Mouse (Mus musculus): ENCODE data around the gene Hhex. TPM values are rescaled to one million over a fixed set of nuclear protein-coding genes. Genes with fewer than 3 reads are reported as not detected.

Gene Hhex
- polyA plus RNA-seq, 1 experiment: 19.3 TPM

DNA sequence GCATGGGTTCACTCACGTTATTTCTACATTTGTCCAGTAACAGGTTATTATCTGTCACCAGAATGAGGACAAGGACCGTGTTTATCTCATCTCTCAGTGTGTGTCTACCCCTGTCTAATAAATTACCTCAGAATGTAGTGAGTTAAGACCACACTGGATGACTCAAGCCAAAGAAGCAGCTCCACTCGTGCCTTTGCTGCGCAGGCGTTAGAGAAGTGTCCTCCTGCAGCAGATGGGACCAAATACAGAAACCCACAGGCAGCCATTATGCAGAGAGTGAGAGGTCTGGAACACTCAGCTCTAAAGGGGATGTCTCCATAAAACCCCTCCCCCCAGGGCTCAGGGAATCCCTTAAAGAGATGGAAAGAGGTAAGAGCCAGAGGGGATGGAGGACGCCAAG is 50.2 kb downstream of the Hhex start:
- peaks cover 2% of the 10 kb centered on the region for H3K4me1 ChIP-seq (ENCODE audit: control insufficient read depth, insufficient read depth, low read length)
- 84% methylated on average over 6 of the region's 6 CpGs for WGBS
- no peak overlapping the region for H3K27ac ChIP-seq (ENCODE audit: control insufficient read depth, insufficient read depth, low read depth, low read length, poor library complexity)
- H3K4me3 ChIP-seq (replicated peaks; ENCODE audit: control insufficient read depth, low read depth, low read length): no peak overlapping the region
- TF ChIP-seq CTCF (IDR thresholded peaks at IDR 0.05; ENCODE audit: control insufficient read depth, insufficient read depth, low read length): no peak
- no peak for TF ChIP-seq POLR2A (IDR thresholded peaks at IDR 0.05; ENCODE audit: borderline replicate concordance, control insufficient read depth, low read depth, low read length)

DNA sequence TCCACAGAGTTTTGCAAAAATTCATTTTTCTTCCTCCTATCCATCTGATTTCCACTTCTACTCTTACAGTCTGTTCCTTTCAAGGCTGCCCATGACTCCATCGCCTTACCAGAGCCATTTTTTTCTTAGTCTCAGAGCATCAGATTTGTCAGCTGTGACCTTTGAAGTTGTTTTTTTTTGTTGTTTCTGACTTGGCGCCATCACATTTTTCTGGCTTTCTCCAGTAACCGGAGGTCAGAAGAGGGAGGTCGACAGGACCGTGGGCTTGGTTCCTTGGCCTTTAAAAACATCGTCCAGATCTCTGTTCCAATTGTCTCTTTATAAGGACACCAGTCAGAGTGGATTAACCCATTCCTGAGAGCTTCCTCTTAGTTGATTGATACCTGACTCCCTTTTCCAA is 52.2 kb downstream of the Hhex start:
- 91% methylated on average over 6 of the region's 6 CpGs for WGBS
- TF ChIP-seq POLR2A (IDR thresholded peaks at IDR 0.05; ENCODE audit: borderline replicate concordance, control insufficient read depth, low read depth, low read length) (no peak), CTCF (IDR thresholded peaks at IDR 0.05; ENCODE audit: control insufficient read depth, insufficient read depth, low read length) (no peak)
- Histone ChIP-seq H3K4me1 (ENCODE audit: control insufficient read depth, insufficient read depth, low read length) (peaks cover 2% of the 10 kb centered on the region), H3K4me3 (replicated peaks; ENCODE audit: control insufficient read depth, low read depth, low read length) (no peak overlapping the region), H3K27ac (ENCODE audit: control insufficient read depth, insufficient read depth, low read depth, low read length, poor library complexity) (no peak overlapping the region)

DNA sequence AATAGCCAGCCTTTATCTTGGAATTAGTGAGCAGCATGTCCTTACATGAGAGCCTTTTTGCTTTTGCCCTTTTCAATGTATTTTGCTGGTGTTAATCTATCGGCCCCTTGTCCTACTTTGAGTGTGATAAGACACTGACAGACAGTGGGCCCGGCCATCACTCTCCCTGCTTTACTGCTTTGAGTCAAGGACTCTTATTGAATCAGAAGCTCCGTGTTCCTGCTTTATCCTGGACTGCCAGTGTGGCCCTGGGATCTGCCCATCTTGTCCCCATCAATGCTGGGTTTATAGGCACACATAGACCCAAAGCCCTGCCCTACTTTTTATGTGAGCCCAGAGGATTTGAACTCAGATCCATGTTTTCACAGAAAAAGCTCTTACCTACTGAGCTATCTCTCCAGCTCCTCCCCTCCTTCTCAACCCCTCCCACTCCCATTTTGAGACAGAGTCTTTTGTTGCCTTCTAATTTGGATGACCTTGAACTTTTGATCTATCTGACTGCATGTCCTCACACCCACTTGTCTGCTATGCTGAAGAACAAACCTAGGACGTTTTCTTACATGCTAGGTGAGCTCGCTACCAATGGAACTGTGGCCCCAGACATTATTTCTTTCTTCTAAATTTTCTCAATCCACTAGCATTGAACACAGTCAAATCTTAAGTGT is 53.3 kb downstream of the Hhex start:
- WGBS: 67% methylated on average over 5 of the region's 5 CpGs
- no peak for TF ChIP-seq CTCF (IDR thresholded peaks at IDR 0.05; ENCODE audit: control insufficient read depth, insufficient read depth, low read length)
- no peak for TF ChIP-seq POLR2A (IDR thresholded peaks at IDR 0.05; ENCODE audit: borderline replicate concordance, control insufficient read depth, low read depth, low read length)
- H3K4me1 ChIP-seq (ENCODE audit: control insufficient read depth, insufficient read depth, low read length): no peaks in the 10 kb centered on the region; the same call in 1 of the 2 replicates
- no peak overlapping the region for H3K4me3 ChIP-seq (replicated peaks; ENCODE audit: control insufficient read depth, low read depth, low read length)
- H3K27ac ChIP-seq (ENCODE audit: control insufficient read depth, insufficient read depth, low read depth, low read length, poor library complexity): no peak overlapping the region

DNA sequence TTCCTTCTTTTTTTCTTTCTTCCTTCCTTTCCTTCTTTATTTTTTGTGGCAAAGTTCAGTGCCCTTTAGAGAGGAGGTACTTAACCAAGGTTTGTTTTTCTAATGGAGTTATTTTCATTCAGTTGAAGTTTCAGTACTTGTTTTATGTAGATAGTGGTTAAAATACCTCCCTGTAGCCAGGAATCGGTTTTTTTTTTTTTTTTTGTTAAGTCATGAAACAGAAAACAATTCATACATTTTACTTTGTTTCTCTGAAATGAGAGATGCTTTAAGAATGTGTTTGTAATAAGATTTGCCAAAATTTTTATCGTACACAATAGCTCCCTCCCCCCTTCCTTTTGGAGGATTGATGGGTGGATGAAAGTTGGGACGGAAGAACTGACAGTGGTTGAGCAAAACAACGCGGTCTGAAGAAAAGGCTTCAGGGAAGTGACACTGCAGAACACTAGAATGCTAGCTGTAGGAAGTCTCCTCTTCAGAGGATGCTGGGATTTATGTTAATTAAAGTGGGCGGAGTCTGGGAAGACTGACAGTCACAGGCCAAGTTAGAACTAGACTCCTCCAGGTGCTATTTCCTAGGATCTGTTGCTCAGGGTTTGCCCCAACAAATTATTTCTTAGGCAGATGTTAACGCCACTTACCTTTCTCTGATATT is 54.1 kb downstream of the Hhex start:
- Histone ChIP-seq H3K27ac (ENCODE audit: control insufficient read depth, insufficient read depth, low read depth, low read length, poor library complexity) (no peak overlapping the region), H3K4me1 (ENCODE audit: control insufficient read depth, insufficient read depth, low read length) (no peaks in the 10 kb centered on the region; the same call in 1 of the 2 replicates), H3K4me3 (replicated peaks; ENCODE audit: control insufficient read depth, low read depth, low read length) (no peak overlapping the region)
- WGBS: 25% methylated on average over 7 of the region's 7 CpGs
- no peak for TF ChIP-seq CTCF (IDR thresholded peaks at IDR 0.05; ENCODE audit: control insufficient read depth, insufficient read depth, low read length)
- no peak for TF ChIP-seq POLR2A (IDR thresholded peaks at IDR 0.05; ENCODE audit: borderline replicate concordance, control insufficient read depth, low read depth, low read length)

Other genes starting within 250 kb of the Hhex start
- gene March5, start 227.3 kb upstream of the Hhex start, polyA plus RNA-seq (2011; ENCODE audit: insufficient read depth, insufficient read length, low replicate concordance, missing spikeins): 103 and 126 TPM in 2 replicates
- gene Cpeb3, start 226.2 kb upstream of the Hhex start, polyA plus RNA-seq (2011; ENCODE audit: insufficient read depth, insufficient read length, low replicate concordance, missing spikeins): 6.1 and 9.1 TPM in 2 replicates
- 5.6 and 11.1 TPM in 2 replicates for gene Ide, start 97.0 kb upstream of the Hhex start, polyA plus RNA-seq (2011; ENCODE audit: insufficient read depth, insufficient read length, low replicate concordance, missing spikeins)
- 35.6 and 50.2 TPM in 2 replicates for gene Kif11, start 58.4 kb upstream of the Hhex start, polyA plus RNA-seq (2011; ENCODE audit: insufficient read depth, insufficient read length, low replicate concordance, missing spikeins)
- 21.7 and 27.8 TPM in 2 replicates for gene Exoc6, start 115.6 kb downstream of the Hhex start, polyA plus RNA-seq (2011; ENCODE audit: insufficient read depth, insufficient read length, low replicate concordance, missing spikeins)

Data from bone marrow, adult 2 months (tissue).